In genomic region chr9:63720715-63721114, GRCm38 (mm10) we compare ENCODE assay signal across 9 mouse cellular contexts. TPM values are rescaled to one million over a fixed set of nuclear protein-coding genes. Genes with fewer than 3 reads are reported as not detected.
DNase-seq lines count a peak whose midpoint lies in the region; ATAC-seq and TF ChIP-seq lines count a peak whose summit lies in the region.
"Had no signal": no experiment of that assay in that cellular context is flagged by ENCODE, and none has a peak within 500 bp of the region (broad histone marks: within the 10 kb centered on the region; RNA-seq: fewer than 3 reads in every experiment).

No protein-coding gene starts in this region.

- no peak overlapping the region for H3K4me3 ChIP-seq in kidney, embryonic 16.5 days (ENCODE audit: low read length)
- no peak overlapping the region for H3K4me3 ChIP-seq in liver, embryonic 15.5 days (replicated peaks)
- H3K4me3 ChIP-seq in stomach, postnatal 0 days (ENCODE audit: low read depth, low read length), result no peak overlapping the region
- no peak overlapping the region for H3K4me3 ChIP-seq in forebrain, embryonic 12.5 days (replicated peaks)

- H3K27me3 ChIP-seq in kidney, embryonic 16.5 days (ENCODE audit: insufficient read depth, low read length), result no peaks in the 10 kb centered on the region
- H3K27me3 ChIP-seq in liver, embryonic 15.5 days, result no peaks in the 10 kb centered on the region
- H3K27me3 ChIP-seq in stomach, postnatal 0 days (ENCODE audit: control insufficient read depth, insufficient read depth, low read length), result no peaks in the 10 kb centered on the region
- no peaks in the 10 kb centered on the region for H3K27me3 ChIP-seq in forebrain, embryonic 12.5 days

- TF ChIP-seq EP300 in stomach, postnatal 0 days (optimal IDR thresholded peaks at IDR 0.05), result no peak

- no peak overlapping the region for H3K9ac ChIP-seq in kidney, embryonic 16.5 days (replicated peaks; ENCODE audit: low read length)
- H3K9ac ChIP-seq in liver, embryonic 15.5 days, result no peak overlapping the region
- H3K9ac ChIP-seq in stomach, postnatal 0 days (ENCODE audit: low read length), result no peak overlapping the region; the same call in 1 of the 2 replicates
- H3K9ac ChIP-seq in forebrain, embryonic 12.5 days, result no peak overlapping the region

- H3K27ac ChIP-seq in kidney, embryonic 16.5 days (ENCODE audit: low read length), result peak overlapping the region; percentile 41
- no peak overlapping the region; the same call in 1 of the 2 replicates for H3K27ac ChIP-seq in liver, embryonic 15.5 days (replicated peaks)
- H3K27ac ChIP-seq in stomach, postnatal 0 days (replicated peaks), result peak overlapping the region; percentile 77
- no peak overlapping the region for H3K27ac ChIP-seq in forebrain, embryonic 12.5 days

- H3K9me3 ChIP-seq in kidney, embryonic 16.5 days (ENCODE audit: low read length), result no peaks in the 10 kb centered on the region
- no peaks in the 10 kb centered on the region for H3K9me3 ChIP-seq in liver, embryonic 15.5 days (replicated peaks)
- H3K9me3 ChIP-seq in stomach, postnatal 0 days (ENCODE audit: control insufficient read depth, low read length), result no peaks in the 10 kb centered on the region
- no peaks in the 10 kb centered on the region for H3K9me3 ChIP-seq in forebrain, embryonic 12.5 days

- no peaks in the 10 kb centered on the region for H3K36me3 ChIP-seq in kidney, embryonic 16.5 days (ENCODE audit: insufficient read depth, low read length)
- H3K36me3 ChIP-seq in liver, embryonic 15.5 days (replicated peaks), result no peaks in the 10 kb centered on the region; the same call in 1 of the 2 replicates
- H3K36me3 ChIP-seq in stomach, postnatal 0 days (ENCODE audit: control insufficient read depth, insufficient read depth, low read length), result no peaks in the 10 kb centered on the region
- H3K36me3 ChIP-seq in forebrain, embryonic 12.5 days (replicated peaks), result 0 out of 2 replicates have a peak, but pooled peaks cover 4% of the 10 kb centered on the region

- H3K4me1 ChIP-seq in kidney, embryonic 16.5 days (ENCODE audit: insufficient read depth, low read length), result peaks cover 80% of the 10 kb centered on the region
- H3K4me1 ChIP-seq in liver, embryonic 15.5 days (replicated peaks), result peaks cover 76% of the 10 kb centered on the region
- peaks cover 14% of the 10 kb centered on the region for H3K4me1 ChIP-seq in stomach, postnatal 0 days (replicated peaks; ENCODE audit: control insufficient read depth, insufficient read depth)
- peaks cover 17% of the 10 kb centered on the region for H3K4me1 ChIP-seq in forebrain, embryonic 12.5 days

- TF ChIP-seq CTCF in stomach, postnatal 0 days (IDR thresholded peaks at IDR 0.05; ENCODE audit: low read depth), result no peak

- no peak for ATAC-seq in kidney, embryonic 16.5 days (ENCODE audit: low FRiP score, low TSS enrichment)
- peak; percentile 23; the same call in 1 of the 2 replicates for ATAC-seq in liver, embryonic 15.5 days (ENCODE audit: insufficient read depth)
- ATAC-seq in stomach, postnatal 0 days (ENCODE audit: low FRiP score, low TSS enrichment), result no peak
- ATAC-seq in forebrain, embryonic 12.5 days (ENCODE audit: low FRiP score), result no peak

- DNase-seq in kidney, postnatal 36 days, result no peak
- peak; percentile 91 for DNase-seq in T-cell, adult 2 months (ENCODE audit: low spot score)
- peak; percentile 46 for DNase-seq in stomach, postnatal 0 days (ENCODE audit: low spot score)
- DNase-seq in left cerebral cortex, adult 18-20 months (ENCODE audit: low spot score in 2 of 2), result no peak
- no peak for DNase-seq in ovary, postnatal 10 days (ENCODE audit: low spot score)
- DNase-seq: right cerebral cortex, postnatal 25 days had no signal

- 34% methylated on average over 6 of the region's 6 CpGs for WGBS in kidney, embryonic 16.5 days
- WGBS in liver, embryonic 15.5 days (ENCODE audit: insufficient replicate concordance), result 11% methylated on average over 6 of the region's 6 CpGs
- 35% methylated on average over 6 of the region's 6 CpGs for WGBS in stomach, postnatal 0 days
- WGBS in forebrain, embryonic 12.5 days, result 90% methylated on average over 6 of the region's 6 CpGs

- H3K4me2 ChIP-seq in kidney, embryonic 16.5 days (replicated peaks; ENCODE audit: low read depth, low read length), result no peak overlapping the region
- no peak overlapping the region for H3K4me2 ChIP-seq in liver, embryonic 15.5 days
- no peak overlapping the region for H3K4me2 ChIP-seq in stomach, postnatal 0 days (replicated peaks; ENCODE audit: low read depth)
- H3K4me2 ChIP-seq in forebrain, embryonic 12.5 days, result no peak overlapping the region

RNA-seq across cellular contexts. Expression of gene Smad3, which starts 37.1 kb away (rescaled TPM):
- 27.8 and 27.9 TPM in 2 replicates for polyA plus RNA-seq in kidney, embryonic 16.5 days (2015; fragmentation: Nextera tagmentation; extraction: Ambion mirVana)
- 3.0 TPM in 2 replicates for polyA plus RNA-seq in liver, embryonic 15.5 days (2015; fragmentation: Nextera tagmentation; extraction: Ambion mirVana)
- polyA plus RNA-seq in stomach, postnatal 0 days (2015; fragmentation: Nextera tagmentation; extraction: Ambion mirVana), result 5.3 and 6.4 TPM in 2 replicates
- 23.1 and 23.6 TPM in 2 replicates for polyA plus RNA-seq in forebrain, embryonic 12.5 days (2016; fragmentation: Nextera tagmentation; extraction: Ambion mirVana)
- 10 to 100 TPM; 58.2 to 70.2 TPM for total RNA-seq in left cerebral cortex, adult 18-20 months (2021)

Comparison
In these comparisons a context has a peak if more than half of its experiments do, and no peak if none do; other contexts are left out.
1. H3K27ac ChIP-seq: peak in kidney, embryonic 16.5 days (single experiment) and stomach, postnatal 0 days (single experiment); none in liver, embryonic 15.5 days (single experiment) and forebrain, embryonic 12.5 days (single experiment).
2. DNase-seq: peak in T-cell, adult 2 months (single experiment) and stomach, postnatal 0 days (single experiment); none in kidney, postnatal 36 days (0 of 2), left cerebral cortex, adult 18-20 months (0 of 2) and ovary, postnatal 10 days (single experiment).